ENCODE assay signal across 10 mouse cellular contexts in the genomic region with DNA sequence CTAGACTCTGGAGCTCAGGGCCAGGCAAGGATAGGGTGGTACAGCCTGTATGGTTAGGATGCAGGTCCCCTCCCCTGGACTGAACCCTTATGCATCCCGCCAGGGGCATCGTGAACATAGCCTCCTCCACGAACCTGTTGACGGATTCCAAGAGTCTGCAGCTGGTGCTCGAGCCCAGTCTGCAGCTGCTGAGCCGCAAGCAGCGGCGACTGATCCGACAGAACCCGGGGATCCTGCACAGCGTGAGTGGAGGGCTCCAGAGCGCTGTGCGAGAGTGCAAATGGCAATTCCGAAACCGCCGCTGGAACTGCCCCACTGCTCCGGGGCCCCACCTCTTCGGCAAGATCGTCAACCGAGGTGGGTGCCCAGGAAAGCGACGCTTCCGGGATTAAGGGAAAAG. TPM values are rescaled to one million over a fixed set of nuclear protein-coding genes. Genes with fewer than 3 reads are reported as not detected.
DNase-seq lines count a peak whose midpoint lies in the region; ATAC-seq and TF ChIP-seq lines count a peak whose summit lies in the region.
"Had no signal": no experiment of that assay in that cellular context is flagged by ENCODE, and none has a peak within 500 bp of the region (broad histone marks: within the 10 kb centered on the region; RNA-seq: fewer than 3 reads in every experiment).

No protein-coding gene starts in this region.

- under 1% methylated on average over 23 of the region's 23 CpGs for WGBS in heart, embryonic 10.5 days
- WGBS in thymus, adult 2 months = 3% methylated on average over 23 of the region's 23 CpGs
- 1% methylated on average over 23 of the region's 23 CpGs for WGBS in liver, postnatal 0 days (ENCODE audit: insufficient replicate concordance)

- H3K4me1 ChIP-seq in heart, embryonic 10.5 days = peaks cover 39% of the 10 kb centered on the region
- peaks cover 15% of the 10 kb centered on the region; the same call in 1 of the 2 replicates for H3K4me1 ChIP-seq in thymus, adult 2 months (replicated peaks; ENCODE audit: control insufficient read depth, insufficient read depth, low read length)
- H3K4me1 ChIP-seq in liver, postnatal 0 days (ENCODE audit: insufficient read depth) = peaks cover 15% of the 10 kb centered on the region

- no peak for TF ChIP-seq CTCF in thymus, adult 2 months (IDR thresholded peaks at IDR 0.05; ENCODE audit: borderline replicate concordance, control insufficient read depth, extremely low read depth, insufficient read depth, low read length, poor library complexity)
- no peak for TF ChIP-seq CTCF in liver, postnatal 0 days (IDR thresholded peaks at IDR 0.05; ENCODE audit: low read depth)

- H3K27me3 ChIP-seq in heart, embryonic 10.5 days (ENCODE audit: insufficient read depth, poor library complexity, severe bottlenecking) = peaks cover 100% of the 10 kb centered on the region
- peaks cover 44% of the 10 kb centered on the region for H3K27me3 ChIP-seq in thymus, adult 2 months (ENCODE audit: control insufficient read depth, insufficient read depth, low read length)
- peaks cover 84% of the 10 kb centered on the region for H3K27me3 ChIP-seq in liver, postnatal 0 days (ENCODE audit: insufficient read depth, low read length)

- H3K9me3 ChIP-seq in heart, embryonic 10.5 days = no peaks in the 10 kb centered on the region
- H3K9me3 ChIP-seq in liver, postnatal 0 days (ENCODE audit: low read length) = 0 out of 2 replicates have a peak, but pooled peaks cover 1% of the 10 kb centered on the region

- peak overlapping the region; percentile 39 for H3K4me3 ChIP-seq in heart, embryonic 10.5 days
- H3K4me3 ChIP-seq in thymus, adult 2 months (ENCODE audit: control insufficient read depth, insufficient read depth, low read length) = no peak overlapping the region
- H3K4me3 ChIP-seq in liver, postnatal 0 days (ENCODE audit: low read depth, low read length) = peak overlapping the region; percentile 30

- ATAC-seq in liver, postnatal 0 days = no peak
- ATAC-seq in cerebellum, adult (ENCODE audit: insufficient number of reproducible peaks, low FRiP score, low TSS enrichment) = no peak

- no peak for TF ChIP-seq POLR2A in thymus, adult 2 months (IDR thresholded peaks at IDR 0.05; ENCODE audit: control insufficient read depth, extremely low read depth, insufficient read depth, low read length, poor library complexity)

- H3K4me2 ChIP-seq in liver, postnatal 0 days (ENCODE audit: low read depth, low read length) = peak overlapping the region; percentile 27; the same call in 1 of the 2 replicates

- TF ChIP-seq EP300 in liver, postnatal 0 days (IDR thresholded peaks at IDR 0.05; ENCODE audit: low read depth) = no peak

- H3K36me3 ChIP-seq in heart, embryonic 10.5 days = no peaks in the 10 kb centered on the region
- no peaks in the 10 kb centered on the region for H3K36me3 ChIP-seq in thymus, adult 2 months (ENCODE audit: control insufficient read depth, insufficient read depth, low read length)
- no peaks in the 10 kb centered on the region for H3K36me3 ChIP-seq in liver, postnatal 0 days (replicated peaks; ENCODE audit: insufficient read depth, low read length)

- H3K9ac ChIP-seq in liver, postnatal 0 days (replicated peaks) = no peak overlapping the region

- no peak for DNase-seq in heart, embryonic 10.5 days (ENCODE audit: low spot score)
- no peak for DNase-seq in heart, postnatal 10 days
- peak; percentile 38 for DNase-seq in thymus, postnatal 4 days
- DNase-seq in thymus, adult 2 months = no peak
- peak; percentile 14 for DNase-seq in liver, postnatal 0 days
- DNase-seq in spleen, postnatal 14 days (ENCODE audit: low spot score in 2 of 2) = no peak
- DNase-seq in frontal cortex, postnatal 25 days (ENCODE audit: low spot score in 2 of 2) = no peak
- DNase-seq: right cerebral cortex, adult 18-20 months had no signal

- intact Hi-C loops in heart, postnatal 10 days (cut with DNase I) = no loop called here

- H3K27ac ChIP-seq in heart, embryonic 10.5 days = no peak overlapping the region
- H3K27ac ChIP-seq in thymus, adult 2 months (ENCODE audit: control insufficient read depth, insufficient read depth, low read length) = no peak overlapping the region
- no peak overlapping the region for H3K27ac ChIP-seq in liver, postnatal 0 days (ENCODE audit: low read depth)

RNA-seq across cellular contexts. Expression of gene Wnt1, which starts 1.1 kb away (rescaled TPM):
- not detected in 2 replicates for polyA plus RNA-seq in heart, embryonic 10.5 days (2016; fragmentation: Nextera tagmentation; extraction: Ambion mirVana)
- not detected for total RNA-seq in heart, postnatal 10 days (2021)
- polyA plus RNA-seq in thymus, adult 2 months (2012; rRNA removed) = 0.07 and 0.22 TPM in 2 replicates
- polyA plus RNA-seq in liver, postnatal 0 days (2015; fragmentation: Nextera tagmentation; extraction: Ambion mirVana) = not detected in 2 replicates
- total RNA-seq: ES-E14 had no signal

RNA-seq across cellular contexts. Expression of gene Wnt10b, which starts 12.8 kb away (rescaled TPM):
- polyA plus RNA-seq in heart, embryonic 10.5 days (2016; fragmentation: Nextera tagmentation; extraction: Ambion mirVana) = 0.09 TPM in 1 of 2 replicates, not detected in the other
- total RNA-seq in heart, postnatal 10 days (2021) = under 1 TPM; 0.43 to 0.67 TPM
- 3.4 and 3.9 TPM in 2 replicates for polyA plus RNA-seq in thymus, adult 2 months (2012; rRNA removed)
- 0.04 and 0.08 TPM in 2 replicates for polyA plus RNA-seq in liver, postnatal 0 days (2015; fragmentation: Nextera tagmentation; extraction: Ambion mirVana)

RNA-seq across cellular contexts. Expression of gene Ddn, which starts 18.5 kb away (rescaled TPM):
- 0.06 TPM in 1 of 2 replicates, not detected in the other for polyA plus RNA-seq in heart, embryonic 10.5 days (2016; fragmentation: Nextera tagmentation; extraction: Ambion mirVana)
- under 1 TPM; 0.10 to 0.32 TPM for total RNA-seq in heart, postnatal 10 days (2021)
- polyA plus RNA-seq in thymus, adult 2 months (2012; rRNA removed) = 0.26 and 0.65 TPM in 2 replicates
- not detected in 2 replicates for polyA plus RNA-seq in liver, postnatal 0 days (2015; fragmentation: Nextera tagmentation; extraction: Ambion mirVana)

RNA-seq across cellular contexts. Expression of gene Arf3, which starts 27.7 kb away (rescaled TPM):
- polyA plus RNA-seq in heart, embryonic 10.5 days (2016; fragmentation: Nextera tagmentation; extraction: Ambion mirVana) = 41.7 and 42.7 TPM in 2 replicates
- total RNA-seq in heart, postnatal 10 days (2021) = 10 to 100 TPM; 36.3 to 40.1 TPM
- polyA plus RNA-seq in thymus, adult 2 months (2012; rRNA removed) = 165 and 182 TPM in 2 replicates
- polyA plus RNA-seq in liver, postnatal 0 days (2015; fragmentation: Nextera tagmentation; extraction: Ambion mirVana) = 9.6 and 10.4 TPM in 2 replicates

RNA-seq across cellular contexts. Expression of gene Prkag1, which starts 40.6 kb away (rescaled TPM):
- 95.0 and 97.7 TPM in 2 replicates for polyA plus RNA-seq in heart, embryonic 10.5 days (2016; fragmentation: Nextera tagmentation; extraction: Ambion mirVana)
- 10 to 100 TPM; 93.7 to 94.3 TPM for total RNA-seq in heart, postnatal 10 days (2021)
- 90.7 and 105 TPM in 2 replicates for polyA plus RNA-seq in thymus, adult 2 months (2012; rRNA removed)
- 42.0 and 47.4 TPM in 2 replicates for polyA plus RNA-seq in liver, postnatal 0 days (2015; fragmentation: Nextera tagmentation; extraction: Ambion mirVana)

Comparison
In these comparisons a context has a peak if more than half of its experiments do, and no peak if none do; other contexts are left out.
1. DNase-seq: peak in thymus, postnatal 4 days (single experiment) and liver, postnatal 0 days (single experiment); none in heart, embryonic 10.5 days (single experiment), heart, postnatal 10 days (0 of 2), thymus, adult 2 months (single experiment), spleen, postnatal 14 days (0 of 2) and frontal cortex, postnatal 25 days (0 of 2).